Mouse (Mus musculus): ENCODE measurements around the gene Mier2.

GRCm38 (mm10) chr10:79574796-79575195 is 19.8 kb upstream of the Mier2 start:
- TF ChIP-seq CTCF (IDR thresholded peaks at IDR 0.05; ENCODE audit: low read depth, low read length) (no peak), POLR2A (IDR thresholded peaks at IDR 0.05; ENCODE audit: borderline replicate concordance, low read depth, low read length) (no peak)
